21 mouse cellular contexts compared by ENCODE assay signal in genomic region chr16:49375108-49375507, GRCm38 (mm10).
DNase-seq lines count a peak whose midpoint lies in the region; ATAC-seq lines count a peak whose summit lies in the region.
"Had no signal": no experiment of that assay in that cellular context is flagged by ENCODE, and none has a peak within 500 bp of the region (broad histone marks: within the 10 kb centered on the region; RNA-seq: fewer than 3 reads in every experiment).

No protein-coding gene starts in this region.

- H3K27ac ChIP-seq in neural tube, embryonic 13.5 days (replicated peaks): no peak overlapping the region
- no peak overlapping the region for H3K27ac ChIP-seq in neural tube, embryonic 14.5 days (ENCODE audit: low read depth, low read length)
- H3K27ac ChIP-seq in neural tube, embryonic 15.5 days (replicated peaks): no peak overlapping the region

- no peak overlapping the region for H3K9ac ChIP-seq in neural tube, embryonic 13.5 days
- H3K9ac ChIP-seq in neural tube, embryonic 14.5 days (replicated peaks; ENCODE audit: low read depth, low read length): no peak overlapping the region
- no peak overlapping the region for H3K9ac ChIP-seq in neural tube, embryonic 15.5 days (replicated peaks)

- no peaks in the 10 kb centered on the region for H3K9me3 ChIP-seq in neural tube, embryonic 13.5 days
- no peaks in the 10 kb centered on the region for H3K9me3 ChIP-seq in neural tube, embryonic 14.5 days (ENCODE audit: control insufficient read depth, low read length)
- H3K9me3 ChIP-seq in neural tube, embryonic 15.5 days (replicated peaks): no peaks in the 10 kb centered on the region
- H3K9me3 ChIP-seq: G1E had no signal

- no peak overlapping the region for H3K4me3 ChIP-seq in neural tube, embryonic 13.5 days
- H3K4me3 ChIP-seq in neural tube, embryonic 14.5 days (ENCODE audit: low read depth, low read length): no peak overlapping the region
- no peak overlapping the region for H3K4me3 ChIP-seq in neural tube, embryonic 15.5 days (replicated peaks)

- H3K27me3 ChIP-seq in neural tube, embryonic 13.5 days: no peaks in the 10 kb centered on the region
- no peaks in the 10 kb centered on the region for H3K27me3 ChIP-seq in neural tube, embryonic 14.5 days (ENCODE audit: control insufficient read depth, insufficient read depth, low read length)
- H3K27me3 ChIP-seq in neural tube, embryonic 15.5 days (replicated peaks): no peaks in the 10 kb centered on the region
- H3K27me3 ChIP-seq: CH12.LX, Patski had no signal

- ATAC-seq in neural tube, embryonic 13.5 days (ENCODE audit: low read depth): peak; percentile 50; the same call in 1 of the 2 replicates
- ATAC-seq in neural tube, embryonic 14.5 days (ENCODE audit: low read depth): peak; percentile 65; the same call in 1 of the 2 replicates
- peak; percentile 38; the same call in 1 of the 2 replicates for ATAC-seq in neural tube, embryonic 15.5 days (ENCODE audit: low FRiP score)
- ATAC-seq: activated CD4-positive, CD25-positive, alpha-beta regulatory T cell, adult 4 months; CD4-positive, CD25-positive, alpha-beta regulatory T cell, adult 4 months; Patski had no signal

- DNase-seq in neural tube, embryonic 10.5 days (ENCODE audit: extremely low spot score, low spot score): no peak
- DNase-seq in right cerebral cortex, postnatal 25 days: no peak
- no peak for DNase-seq in urinary bladder, postnatal 36 days (ENCODE audit: low spot score in 2 of 2)
- DNase-seq: adrenal gland, adult 2 months; adrenal gland, adult 8-10 months; adrenal gland, postnatal 10 days; adrenal gland, postnatal 14 days; adrenal gland, postnatal 25 days; adrenal gland, postnatal 36 days; B cell, adult 2 months; cerebellum, adult 11 months; cerebellum, adult 11-12 months; cerebellum, adult 18-20 months had no signal

- 44% methylated on average over 4 of the region's 4 CpGs for WGBS in neural tube, embryonic 13.5 days
- WGBS in neural tube, embryonic 14.5 days: 47% methylated on average over 4 of the region's 4 CpGs
- WGBS in neural tube, embryonic 15.5 days: 42% methylated on average over 4 of the region's 4 CpGs

- H3K4me2 ChIP-seq in neural tube, embryonic 13.5 days: no peak overlapping the region
- no peak overlapping the region for H3K4me2 ChIP-seq in neural tube, embryonic 14.5 days (ENCODE audit: low read depth, low read length)
- no peak overlapping the region for H3K4me2 ChIP-seq in neural tube, embryonic 15.5 days

- no peaks in the 10 kb centered on the region for H3K36me3 ChIP-seq in neural tube, embryonic 13.5 days
- H3K36me3 ChIP-seq in neural tube, embryonic 14.5 days (ENCODE audit: control insufficient read depth, insufficient read depth, low read length): no peaks in the 10 kb centered on the region
- no peaks in the 10 kb centered on the region for H3K36me3 ChIP-seq in neural tube, embryonic 15.5 days
- H3K36me3 ChIP-seq: G1E had no signal

- no peaks in the 10 kb centered on the region for H3K4me1 ChIP-seq in neural tube, embryonic 13.5 days (replicated peaks)
- no peaks in the 10 kb centered on the region for H3K4me1 ChIP-seq in neural tube, embryonic 14.5 days (ENCODE audit: control insufficient read depth, insufficient read depth, low read length)
- H3K4me1 ChIP-seq in neural tube, embryonic 15.5 days: no peaks in the 10 kb centered on the region
